Mouse (Mus musculus) stomach, embryonic 15.5 days (tissue): Measurements from ENCODE around the gene Aurkb. TPM values are rescaled to one million over a fixed set of nuclear protein-coding genes. Genes with fewer than 3 reads are reported as not detected.

Source experiments
- ATAC-seq: fragments of 200-750 bp; cut with Nextera tagmentation; 2 replicates; pipeline ENCODE4 v1.8.0; 2017; ENCODE audit warnings: low read depth, moderate number of reproducible peaks, moderate TSS enrichment; ENCODE audit not compliant: insufficient read depth, low FRiP score
- H3K27ac ChIP-seq: fragments of 300-500 bp; sonication (generic); 2 replicates; pipeline ENCODE4 v1.5.1; 2015; ENCODE audit warnings: mild to moderate bottlenecking, inconsistent platforms
- H3K27me3 ChIP-seq: fragments of 300-500 bp; sonication (generic); replicated peaks from 2 replicates; pipeline ENCODE4 v1.6.1; 2015; ENCODE audit warnings: inconsistent platforms
- H3K36me3 ChIP-seq: fragments of 300-500 bp; sonication (generic); 2 replicates; pipeline ENCODE4 v1.6.1; 2015; ENCODE audit warnings: inconsistent platforms
- H3K4me1 ChIP-seq: fragments of 300-500 bp; sonication (generic); 2 replicates; pipeline ENCODE4 v1.6.1; 2015; ENCODE audit warnings: inconsistent platforms
- H3K4me2 ChIP-seq: fragments of 300-500 bp; sonication (generic); 2 replicates; pipeline ENCODE4 v1.6.1; 2015; ENCODE audit warnings: mild to moderate bottlenecking, inconsistent platforms
- H3K4me3 ChIP-seq: fragments of 300-500 bp; sonication (generic); replicated peaks from 2 replicates; pipeline ENCODE4 v1.5.1; 2015; ENCODE audit warnings: inconsistent platforms
- H3K9ac ChIP-seq: fragments of 300-500 bp; sonication (generic); 2 replicates; pipeline ENCODE4 v1.6.1; 2015; ENCODE audit warnings: inconsistent platforms
- H3K9me3 ChIP-seq: fragments of 300-500 bp; sonication (generic); 2 replicates; pipeline ENCODE4 v1.6.1; 2016; ENCODE audit warnings: inconsistent platforms
- WGBS: fragments of 180-500 bp; shearing (Covaris S2); methylation state at CpG from one replicate; pipeline ENCODE4 v1.1.7; 2015; 5-methylcytosine and 5-hydroxymethylcytosine counted together
- polyA plus RNA-seq: library from polyadenylated mRNA; unstranded; fragments of >200 nt; fragmentation: Nextera tagmentation; extraction: Ambion mirVana; gene quantifications from 2 replicates; pipeline ENCODE4 v1.2.1, GENCODE M21; 2015

Aurkb gene
- polyA plus RNA-seq, 1 experiment from 2014 or later = 134 TPM

DNA sequence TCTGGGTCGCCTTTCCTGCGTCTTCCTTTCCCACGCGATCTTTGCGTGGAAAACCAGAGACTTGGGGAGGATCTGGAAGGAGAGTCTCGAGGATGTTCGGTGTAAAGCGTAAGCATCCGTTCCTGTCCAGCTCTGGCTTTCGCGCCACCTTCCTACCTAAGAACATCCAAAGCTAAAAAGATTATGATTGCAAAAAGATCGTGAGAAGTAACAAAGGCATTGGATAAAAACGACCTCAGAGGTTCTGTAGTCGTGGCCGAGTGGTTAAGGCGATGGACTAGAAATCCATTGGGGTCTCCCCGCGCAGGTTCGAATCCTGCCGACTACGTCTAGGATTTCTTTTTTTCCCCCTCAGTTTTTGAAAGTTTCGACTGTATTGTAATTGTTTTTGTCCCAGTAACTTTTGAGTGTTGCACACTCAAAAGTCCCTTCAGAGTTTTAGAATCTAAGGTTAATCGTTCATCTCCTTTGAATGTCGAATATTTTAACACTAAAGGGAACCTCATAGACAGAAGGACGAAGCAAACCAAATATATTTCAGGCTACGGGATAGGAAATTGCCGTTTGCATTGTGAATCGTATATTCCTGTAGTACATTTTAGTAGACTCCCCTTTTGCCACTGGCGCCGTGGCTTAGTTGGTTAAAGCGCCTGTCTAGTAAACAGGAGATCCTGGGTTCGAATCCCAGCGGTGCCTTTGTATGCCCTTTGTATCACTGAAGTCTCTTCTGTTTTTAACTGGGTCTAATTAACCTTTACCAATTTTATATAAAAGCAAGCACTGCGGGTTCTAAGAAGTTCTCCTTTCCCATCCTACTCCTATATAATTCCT is 8.0 kb upstream of the Aurkb start:
- whole genome bisulfite sequencing = under 1% methylated on average over 34 of the region's 34 CpGs
- Histone ChIP-seq H3K27me3 (no peaks in the 10 kb centered on the region), H3K4me3 (peak overlapping the region; percentile 73), H3K9ac (peak overlapping the region; percentile 67), H3K27ac (peak overlapping the region; percentile 88), H3K4me1 (peaks cover 22% of the 10 kb centered on the region), H3K4me2 (peak overlapping the region; percentile 59), H3K36me3 (peaks cover 28% of the 10 kb centered on the region), H3K9me3 (no peaks in the 10 kb centered on the region)
- peak; percentile 24; the same call in 1 of the 2 replicates for ATAC-seq

DNA sequence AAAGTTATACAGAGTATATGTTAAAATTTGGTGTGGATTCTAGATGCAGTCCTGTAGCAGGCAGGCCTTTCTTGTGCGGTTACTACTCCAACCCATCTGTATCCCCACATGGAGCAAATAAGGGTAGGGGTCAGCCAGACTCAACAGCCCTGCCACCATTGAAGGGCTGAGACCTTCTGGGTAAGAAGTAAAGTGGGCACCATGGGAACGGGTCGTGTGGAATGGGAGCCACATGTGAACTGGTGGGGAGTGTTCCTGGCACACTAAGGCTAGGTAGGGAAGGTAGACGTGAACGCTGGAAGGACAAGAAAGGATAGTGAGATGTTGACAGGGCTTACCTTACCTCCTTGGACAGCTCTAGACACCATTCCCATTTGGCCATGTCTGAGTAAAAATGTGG is 7.3 kb upstream of the Aurkb start:
- Histone ChIP-seq H3K9ac (no peak overlapping the region), H3K36me3 (peaks cover 21% of the 10 kb centered on the region), H3K9me3 (no peaks in the 10 kb centered on the region), H3K4me1 (peaks cover 22% of the 10 kb centered on the region), H3K4me3 (no peak overlapping the region), H3K27me3 (no peaks in the 10 kb centered on the region), H3K4me2 (no peak overlapping the region), H3K27ac (no peak overlapping the region)
- 78% methylated on average over 5 of the region's 5 CpGs for WGBS
- no peak for ATAC-seq

DNA sequence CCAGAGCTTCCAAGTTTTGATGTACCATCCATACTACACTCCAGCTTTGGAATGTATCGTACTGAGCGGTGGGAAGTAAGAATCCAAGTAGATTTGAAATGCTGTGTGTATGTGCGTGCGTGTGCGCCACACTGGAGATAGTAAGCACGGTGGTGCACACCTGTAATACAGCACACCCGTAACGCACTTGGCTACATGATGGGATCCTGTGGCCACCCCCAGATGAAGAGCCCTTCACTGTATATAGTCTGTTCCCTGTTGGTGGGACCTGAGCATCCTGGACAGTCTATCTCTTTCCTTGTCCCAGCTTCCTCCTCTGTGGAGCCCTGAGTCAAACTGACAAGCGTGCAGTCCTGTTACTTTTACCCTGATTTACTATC is 938 bp downstream of the Aurkb start:
- Histone ChIP-seq H3K27me3 (no peaks in the 10 kb centered on the region), H3K36me3 (peaks cover 21% of the 10 kb centered on the region; the same call in 1 of the 2 replicates), H3K4me2 (peak overlapping the region; percentile 63), H3K9ac (peak overlapping the region; percentile 63; the same call in 1 of the 2 replicates), H3K4me1 (peaks cover 16% of the 10 kb centered on the region; the same call in 1 of the 2 replicates), H3K27ac (peak overlapping the region; percentile 84; the same call in 1 of the 2 replicates), H3K4me3 (peak overlapping the region; percentile 73), H3K9me3 (no peaks in the 10 kb centered on the region)
- WGBS = 3% methylated on average over 9 of the region's 9 CpGs
- ATAC-seq = no peak

DNA sequence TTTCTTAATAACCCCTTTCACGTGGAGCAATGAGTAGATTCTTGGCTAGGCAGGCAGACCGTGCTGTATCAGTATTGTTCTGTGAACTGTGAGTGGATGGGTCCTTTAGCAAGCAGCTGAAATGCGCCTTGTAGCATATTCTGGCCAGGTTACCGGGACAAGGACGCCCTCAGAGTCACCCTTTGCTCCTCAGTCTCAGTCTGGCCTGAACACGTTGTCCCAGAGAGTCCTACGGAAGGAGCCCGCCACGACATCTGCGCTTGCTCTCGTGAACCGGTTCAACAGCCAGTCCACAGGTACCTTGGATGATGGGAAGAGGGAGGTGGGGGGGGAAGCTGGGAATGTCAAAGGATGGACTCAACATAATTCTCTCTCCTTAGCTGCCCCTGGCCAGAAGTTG is 2.1 kb downstream of the Aurkb start:
- H3K9me3 ChIP-seq = no peaks in the 10 kb centered on the region
- peak overlapping the region; percentile 73 for H3K4me3 ChIP-seq
- WGBS = 89% methylated on average over 12 of the region's 12 CpGs
- peaks cover 21% of the 10 kb centered on the region; the same call in 1 of the 2 replicates for H3K36me3 ChIP-seq
- no peak overlapping the region for H3K27ac ChIP-seq
- H3K27me3 ChIP-seq = no peaks in the 10 kb centered on the region
- H3K4me1 ChIP-seq = peaks cover 16% of the 10 kb centered on the region; the same call in 1 of the 2 replicates
- 0 out of 2 replicates have a peak overlapping the region, but pooled peaks have one; percentile 4 for H3K9ac ChIP-seq
- H3K4me2 ChIP-seq = peak overlapping the region; percentile 63
- no peak for ATAC-seq

DNA sequence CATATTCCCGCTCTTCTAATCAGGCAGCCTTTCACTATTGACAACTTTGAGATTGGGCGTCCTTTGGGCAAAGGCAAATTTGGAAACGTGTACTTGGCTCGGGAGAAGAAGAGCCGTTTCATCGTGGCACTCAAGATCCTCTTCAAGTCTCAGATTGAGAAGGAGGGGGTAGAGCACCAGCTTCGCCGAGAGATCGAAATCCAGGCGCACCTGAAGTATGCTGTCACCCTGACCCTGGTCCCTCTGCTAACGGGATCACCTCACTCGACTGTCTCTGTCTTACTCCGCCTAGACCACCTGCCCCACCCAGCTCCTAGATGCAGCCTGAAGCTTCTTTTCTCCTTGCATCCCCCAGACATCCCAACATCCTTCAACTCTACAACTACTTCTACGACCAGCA is 2.7 kb downstream of the Aurkb start:
- no peak for ATAC-seq
- peaks cover 21% of the 10 kb centered on the region; the same call in 1 of the 2 replicates for H3K36me3 ChIP-seq
- WGBS = 89% methylated on average over 14 of the region's 14 CpGs

DNA sequence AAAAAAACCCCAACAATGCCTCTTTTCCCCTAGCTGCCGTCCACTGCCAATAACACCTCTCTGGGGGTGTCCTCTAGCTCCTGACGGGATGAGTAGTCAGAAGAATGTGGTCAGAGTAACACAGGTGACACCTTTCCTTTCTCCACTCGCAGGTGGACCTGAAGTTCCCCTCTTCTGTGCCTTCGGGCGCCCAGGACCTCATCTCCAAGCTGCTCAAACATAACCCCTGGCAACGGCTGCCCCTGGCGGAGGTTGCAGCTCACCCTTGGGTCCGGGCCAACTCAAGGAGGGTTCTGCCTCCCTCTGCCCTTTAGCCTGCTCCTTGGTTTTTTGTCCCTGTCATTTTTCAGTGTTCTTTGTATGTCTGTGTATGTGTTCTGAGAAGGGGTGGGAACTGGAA is 5.3 kb downstream of the Aurkb start:
- peaks cover 21% of the 10 kb centered on the region; the same call in 1 of the 2 replicates for H3K36me3 ChIP-seq
- H3K4me2 ChIP-seq = no peak overlapping the region
- no peak for ATAC-seq
- no peak overlapping the region for H3K4me3 ChIP-seq
- 90% methylated on average over 8 of the region's 8 CpGs for WGBS
- H3K27ac ChIP-seq = no peak overlapping the region
- H3K9ac ChIP-seq = no peak overlapping the region
- H3K4me1 ChIP-seq = peaks cover 16% of the 10 kb centered on the region; the same call in 1 of the 2 replicates
- no peaks in the 10 kb centered on the region for H3K27me3 ChIP-seq
- no peaks in the 10 kb centered on the region for H3K9me3 ChIP-seq

More for the DNA sequence above, 2.7 kb downstream of the Aurkb start:
- no peak overlapping the region for H3K27ac ChIP-seq
- H3K9ac ChIP-seq = no peak overlapping the region
- peaks cover 16% of the 10 kb centered on the region; the same call in 1 of the 2 replicates for H3K4me1 ChIP-seq
- H3K27me3 ChIP-seq = no peaks in the 10 kb centered on the region
- no peak overlapping the region for H3K4me2 ChIP-seq
- no peaks in the 10 kb centered on the region for H3K9me3 ChIP-seq
- H3K4me3 ChIP-seq = no peak overlapping the region

DNA sequence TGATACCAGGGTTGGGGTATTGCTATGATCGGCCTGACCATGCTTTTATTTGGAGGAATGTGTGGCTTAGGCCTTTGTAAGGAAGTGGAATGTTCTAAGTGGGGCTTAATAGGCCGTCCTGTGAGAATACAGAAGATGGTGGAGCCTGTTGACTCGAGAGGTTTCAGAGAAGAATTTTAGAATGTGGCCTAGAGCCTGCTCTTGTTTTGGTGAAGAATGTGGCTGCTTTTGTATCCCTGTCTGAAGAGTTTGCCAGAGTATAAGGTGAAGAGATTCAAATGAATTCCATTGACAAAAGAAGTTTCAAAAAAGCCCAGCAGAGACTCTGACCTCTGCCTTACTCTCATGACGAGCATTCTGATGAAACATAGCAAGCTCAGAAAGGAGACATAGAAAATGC is 6.3 kb downstream of the Aurkb start:
- no peak overlapping the region for H3K9ac ChIP-seq
- no peak for ATAC-seq
- no peak overlapping the region for H3K27ac ChIP-seq
- 83% methylated on average over 4 of the region's 4 CpGs for WGBS
- H3K36me3 ChIP-seq = peaks cover 21% of the 10 kb centered on the region; the same call in 1 of the 2 replicates
- no peak overlapping the region for H3K4me3 ChIP-seq
- no peaks in the 10 kb centered on the region for H3K9me3 ChIP-seq
- peaks cover 11% of the 10 kb centered on the region; the same call in 1 of the 2 replicates for H3K4me1 ChIP-seq
- no peaks in the 10 kb centered on the region for H3K27me3 ChIP-seq
- H3K4me2 ChIP-seq = no peak overlapping the region

DNA sequence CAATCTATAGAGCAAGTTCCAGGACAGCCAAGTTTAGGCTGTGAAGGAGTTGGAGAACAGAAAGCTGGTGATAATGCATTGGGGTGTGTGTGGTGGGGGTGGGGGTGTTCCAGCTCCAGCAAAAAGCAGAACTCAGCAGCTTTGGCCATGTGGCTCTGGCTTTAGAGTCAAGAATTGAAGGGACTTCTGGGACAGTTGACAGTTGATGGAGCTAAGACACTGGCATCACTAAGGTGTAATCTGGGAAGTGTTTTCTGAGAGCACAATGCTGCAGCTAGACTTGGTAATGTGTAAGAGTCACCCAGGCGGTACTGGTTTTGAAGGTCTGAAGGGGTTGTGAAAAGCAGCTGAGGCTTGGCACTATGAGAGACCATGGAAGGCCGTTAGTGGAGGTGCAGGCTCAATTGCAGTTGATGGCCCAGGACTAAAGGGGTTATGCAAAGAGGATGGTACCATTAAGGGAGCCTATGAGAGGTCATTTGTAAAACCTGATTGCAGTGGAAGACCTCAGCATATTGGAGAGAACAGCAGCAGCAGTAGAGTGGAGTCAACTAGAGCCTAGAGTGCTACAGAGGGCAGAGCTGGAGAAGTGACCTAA is 7.5 kb downstream of the Aurkb start:
- H3K4me3 ChIP-seq = no peak overlapping the region
- peaks cover 21% of the 10 kb centered on the region; the same call in 1 of the 2 replicates for H3K36me3 ChIP-seq
- no peaks in the 10 kb centered on the region for H3K9me3 ChIP-seq
- ATAC-seq = no peak
- H3K4me1 ChIP-seq = peaks cover 4% of the 10 kb centered on the region; the same call in 1 of the 2 replicates
- H3K9ac ChIP-seq = no peak overlapping the region
- H3K27ac ChIP-seq = no peak overlapping the region
- no peaks in the 10 kb centered on the region for H3K27me3 ChIP-seq
- WGBS = 83% methylated on average over 2 of the region's 2 CpGs
- H3K4me2 ChIP-seq = no peak overlapping the region

DNA sequence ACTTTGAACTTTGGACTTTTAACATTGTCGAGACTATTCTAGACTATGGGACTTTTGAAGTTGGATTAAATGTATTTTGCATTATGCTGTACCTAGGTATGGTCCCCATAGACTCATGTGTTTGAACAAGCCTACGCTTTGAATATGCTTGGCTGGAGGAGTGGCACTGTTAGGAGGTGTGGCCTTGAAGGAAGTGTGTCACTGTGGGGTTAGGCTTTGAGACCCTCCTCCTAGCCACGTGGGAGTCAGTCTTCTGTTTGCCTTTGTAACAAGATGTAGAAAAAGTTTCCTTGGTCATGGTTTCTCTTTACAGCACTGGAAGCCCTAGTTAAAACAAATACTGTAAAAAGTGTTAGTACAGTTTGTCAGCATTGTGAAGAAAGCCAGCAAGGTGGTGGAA is 8.4 kb downstream of the Aurkb start:
- H3K9ac ChIP-seq = no peak overlapping the region
- H3K4me1 ChIP-seq = peaks cover 10% of the 10 kb centered on the region
- no peak overlapping the region for H3K27ac ChIP-seq
- WGBS = 60% methylated on average over 3 of the region's 3 CpGs
- peaks cover 18% of the 10 kb centered on the region; the same call in 1 of the 2 replicates for H3K36me3 ChIP-seq
- no peaks in the 10 kb centered on the region for H3K9me3 ChIP-seq
- ATAC-seq = no peak
- H3K4me3 ChIP-seq = no peak overlapping the region
- no peak overlapping the region for H3K4me2 ChIP-seq
- no peaks in the 10 kb centered on the region for H3K27me3 ChIP-seq

DNA sequence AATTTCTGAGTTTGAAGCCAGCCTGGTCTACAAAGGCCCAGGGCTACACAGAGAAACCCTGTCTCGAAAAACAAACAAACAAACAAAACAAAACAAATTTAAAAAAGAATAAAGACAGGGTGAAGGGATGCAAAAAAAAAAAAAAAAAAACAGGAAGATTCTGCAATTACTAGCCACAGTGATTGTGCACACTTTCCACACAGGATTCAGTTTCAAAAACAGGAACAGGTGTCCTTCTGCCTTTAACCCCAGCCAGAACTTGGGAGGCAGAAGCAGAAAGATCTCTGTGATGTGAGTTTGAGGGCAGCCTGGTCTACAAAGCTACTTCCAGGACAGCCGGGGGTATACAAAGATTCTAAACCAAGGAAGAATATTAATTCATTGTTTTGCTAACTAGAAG is 12.8 kb downstream of the Aurkb start:
- no peak for ATAC-seq
- H3K27ac ChIP-seq = peak overlapping the region; percentile 83
- peak overlapping the region; percentile 92 for H3K4me3 ChIP-seq
- H3K27me3 ChIP-seq = no peaks in the 10 kb centered on the region
- peaks cover 18% of the 10 kb centered on the region for H3K4me1 ChIP-seq
- no peaks in the 10 kb centered on the region for H3K36me3 ChIP-seq
- H3K4me2 ChIP-seq = peak overlapping the region; percentile 74
- WGBS = 64% methylated on average over 2 of the region's 2 CpGs
- no peaks in the 10 kb centered on the region for H3K9me3 ChIP-seq
- no peak overlapping the region for H3K9ac ChIP-seq

DNA sequence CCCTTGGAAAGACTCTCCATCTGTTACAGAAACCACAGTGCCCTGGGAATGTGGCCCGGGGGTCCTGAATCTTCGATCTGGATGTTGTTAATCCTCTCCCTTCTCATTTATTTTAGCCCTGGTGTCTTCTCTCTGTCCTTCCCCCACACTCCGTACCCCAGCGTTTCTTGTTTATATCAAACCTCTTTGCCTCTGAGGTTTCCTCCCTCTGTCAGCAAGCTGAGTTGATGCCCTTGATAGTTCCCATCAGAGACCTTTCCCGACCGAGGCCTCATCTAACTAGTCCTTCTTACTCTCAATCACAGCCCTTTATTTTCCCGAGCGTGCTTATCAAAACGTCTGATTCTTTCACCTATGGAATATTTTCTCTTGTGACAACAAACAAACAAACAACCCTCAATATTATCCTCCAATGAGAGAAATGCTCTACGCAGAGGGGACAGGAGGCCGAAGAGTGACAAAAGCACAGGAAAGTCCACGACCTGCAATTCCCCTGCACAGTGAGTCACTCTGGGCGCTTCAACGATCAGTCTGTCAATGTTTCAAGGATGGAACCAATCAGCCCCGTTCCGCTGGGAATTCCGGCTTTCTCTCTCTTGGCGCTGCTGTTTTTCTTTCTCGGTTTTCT is 13.4 kb downstream of the Aurkb start:
- WGBS = under 1% methylated on average over 19 of the region's 19 CpGs
- H3K4me1 ChIP-seq = peaks cover 18% of the 10 kb centered on the region
- no peak for ATAC-seq
- H3K27me3 ChIP-seq = no peaks in the 10 kb centered on the region
- no peaks in the 10 kb centered on the region for H3K36me3 ChIP-seq
- peak overlapping the region; percentile 38 for H3K9ac ChIP-seq
- H3K4me2 ChIP-seq = peak overlapping the region; percentile 74
- peak overlapping the region; percentile 92 for H3K4me3 ChIP-seq
- peak overlapping the region; percentile 83 for H3K27ac ChIP-seq
- H3K9me3 ChIP-seq = no peaks in the 10 kb centered on the region
